Mouse (Mus musculus): Measurements from ENCODE around the gene Crybg3.

DNA sequence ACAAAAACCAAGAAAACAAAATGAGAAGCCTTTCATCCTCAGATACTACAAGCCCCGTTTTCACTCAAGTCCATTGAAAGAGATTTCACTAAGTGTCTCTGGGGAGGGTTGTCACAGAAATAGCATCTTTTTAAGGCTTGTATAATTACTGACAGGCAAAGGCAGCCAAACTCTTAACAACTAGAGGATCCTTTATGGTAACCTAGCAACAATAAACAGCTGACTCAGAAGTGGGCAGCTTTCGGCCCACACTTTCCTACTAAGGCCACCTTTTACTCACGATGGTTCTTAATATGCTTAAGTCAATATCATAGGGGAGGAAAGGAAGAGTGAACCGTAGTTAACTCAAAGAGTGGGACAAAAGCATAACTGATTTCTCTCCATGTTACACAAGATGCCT lies 53.3 kb downstream of the Crybg3 start:
- TF ChIP-seq CTCF (IDR thresholded peaks at IDR 0.05; ENCODE audit: borderline replicate concordance, insufficient read depth, low read depth, low read length), result no peak
- TF ChIP-seq POLR2A (IDR thresholded peaks at IDR 0.05; ENCODE audit: borderline replicate concordance, insufficient read depth, low read length), result no peak

Measured in cerebellum, adult 2 months (tissue).